Mouse (Mus musculus): ENCODE data around the gene Cgnl1.

Gene Cgnl1

GRCm38 (mm10) chr9:71766306-71766705, 5.1 kb downstream of the Cgnl1 start:
- DNase-seq: peak in 1 of 2 experiments; percentile 61

- DNase-seq: no peak
Measured at GRCm38 (mm10) chr9:71764551-71764950, 6.9 kb downstream of the Cgnl1 start.

GRCm38 (mm10) chr9:71763273-71763672, 8.1 kb downstream of the Cgnl1 start:
- DNase-seq: no peak

GRCm38 (mm10) chr9:71761663-71762062, 9.7 kb downstream of the Cgnl1 start:
- no peak for DNase-seq

GRCm38 (mm10) chr9:71760518-71761141, 10.8 kb downstream of the Cgnl1 start:
- DNase-seq: no peak

GRCm38 (mm10) chr9:71759893-71760292, 11.5 kb downstream of the Cgnl1 start:
- peak in 1 of 2 experiments; percentile 69 for DNase-seq

GRCm38 (mm10) chr9:71757386-71757785, 14.0 kb downstream of the Cgnl1 start:
- DNase-seq: no peak

GRCm38 (mm10) chr9:71756916-71757315, 14.5 kb downstream of the Cgnl1 start:
- DNase-seq: peak; percentile 59 to 73

GRCm38 (mm10) chr9:71753981-71754380, 17.4 kb downstream of the Cgnl1 start:
- DNase-seq: no peak

GRCm38 (mm10) chr9:71753529-71753928, 17.9 kb downstream of the Cgnl1 start:
- no peak for DNase-seq

- DNase-seq: no peak
Measured at GRCm38 (mm10) chr9:71753117-71753516, 18.3 kb downstream of the Cgnl1 start.

- peak; percentile 63 to 73 for DNase-seq
Measured at GRCm38 (mm10) chr9:71750015-71750672, 21.3 kb downstream of the Cgnl1 start.

GRCm38 (mm10) chr9:71746405-71746804, 25.0 kb downstream of the Cgnl1 start:
- no peak for DNase-seq

GRCm38 (mm10) chr9:71738081-71738930, 33.1 kb downstream of the Cgnl1 start:
- DNase-seq: peak; percentile 60 to 64

- no peak for DNase-seq
Measured at GRCm38 (mm10) chr9:71737257-71738023, 34.0 kb downstream of the Cgnl1 start.

- peak in 1 of 2 experiments; percentile 52 for DNase-seq
Measured at GRCm38 (mm10) chr9:71735886-71736285, 35.5 kb downstream of the Cgnl1 start.

- no peak for DNase-seq
Measured at GRCm38 (mm10) chr9:71733559-71733958, 37.8 kb downstream of the Cgnl1 start.

- no peak for DNase-seq
Measured at GRCm38 (mm10) chr9:71728822-71729311, 42.5 kb downstream of the Cgnl1 start.

- no peak for DNase-seq
Measured at GRCm38 (mm10) chr9:71727233-71727632, 44.2 kb downstream of the Cgnl1 start.

GRCm38 (mm10) chr9:71726121-71726520, 45.3 kb downstream of the Cgnl1 start:
- DNase-seq: peak; percentile 87 to 94

GRCm38 (mm10) chr9:71722366-71722765, 49.0 kb downstream of the Cgnl1 start:
- no peak for DNase-seq

GRCm38 (mm10) chr9:71716995-71717394, 54.4 kb downstream of the Cgnl1 start:
- DNase-seq: no peak

- no peak for DNase-seq
Measured at GRCm38 (mm10) chr9:71710776-71711175, 60.6 kb downstream of the Cgnl1 start.

All from kidney, postnatal 25 days (tissue).